In the genomic region with DNA sequence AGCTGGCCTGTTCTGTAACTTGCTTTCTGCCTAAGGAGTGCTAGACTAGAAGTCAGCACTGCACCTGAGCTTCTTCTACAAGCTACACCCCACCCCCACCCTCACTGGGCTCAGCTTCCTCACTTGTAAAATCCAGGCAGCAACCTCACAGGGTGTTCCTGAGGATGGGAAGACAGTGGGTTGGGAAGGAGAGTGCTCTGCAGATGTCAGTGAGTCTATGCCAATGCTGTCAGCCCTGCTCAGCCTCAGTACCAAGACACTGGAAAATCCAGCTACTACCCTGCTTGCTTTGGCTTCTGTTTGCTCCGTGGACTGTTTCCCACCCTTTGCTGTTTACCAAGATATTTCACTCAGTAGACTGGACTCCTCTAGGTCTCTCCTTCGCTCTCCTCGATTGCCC, we compare ENCODE assay signal across 11 mouse cellular contexts. TPM values are rescaled to one million over a fixed set of nuclear protein-coding genes. Genes with fewer than 3 reads are reported as not detected.
"Had no signal": no experiment of that assay in that cellular context is flagged by ENCODE, and none has a peak within 500 bp of the region (broad histone marks: within the 10 kb centered on the region; RNA-seq: fewer than 3 reads in every experiment).

No protein-coding gene starts in this region.

- ATAC-seq: liver, postnatal 0 days; lung, postnatal 0 days; midbrain, embryonic 13.5 days had no signal

- H3K4me1 ChIP-seq: midbrain, embryonic 13.5 days; stomach, embryonic 15.5 days had no signal

- H3K27me3 ChIP-seq: midbrain, embryonic 13.5 days; stomach, embryonic 15.5 days had no signal

- H3K9ac ChIP-seq: liver, embryonic 14.5 days; liver, postnatal 0 days; lung, embryonic 14.5 days; midbrain, embryonic 13.5 days; stomach, embryonic 15.5 days had no signal

- H3K4me3 ChIP-seq: midbrain, embryonic 13.5 days; stomach, embryonic 15.5 days had no signal

- H3K9me3 ChIP-seq: midbrain, embryonic 13.5 days; stomach, embryonic 15.5 days had no signal

- DNase-seq: liver, postnatal 0 days; right cerebral cortex, postnatal 14 days; spleen, adult 18-20 months; thymus, adult 18-20 months; thymus, postnatal 36 days had no signal

- H3K4me2 ChIP-seq: lung, embryonic 14.5 days; midbrain, embryonic 13.5 days; stomach, embryonic 15.5 days had no signal

- H3K27ac ChIP-seq: liver, embryonic 14.5 days; macrophage; midbrain, embryonic 13.5 days; stomach, embryonic 15.5 days had no signal

- H3K36me3 ChIP-seq: midbrain, embryonic 13.5 days; stomach, embryonic 15.5 days had no signal

RNA-seq across cellular contexts. Expression of gene Trabd2b, which starts 36.1 kb away (rescaled TPM):
- polyA plus RNA-seq: macrophage had no signal
